Mouse (Mus musculus) heart, embryonic 11.5 days (tissue): ENCODE measurements around the gene Dock1. TPM values are rescaled to one million over a fixed set of nuclear protein-coding genes. Genes with fewer than 3 reads are reported as not detected.
A peak's percentile ranks its signal among the peaks of the same experiment; 100 is the strongest.

ENCODE experiments used
- ATAC-seq: fragments of 200-750 bp; cut with Nextera tagmentation; replicated peaks from 2 replicates; pipeline ENCODE4 v1.8.0; 2017; ENCODE audit warnings: moderate library complexity; ENCODE audit not compliant: insufficient number of reproducible peaks, low FRiP score, low TSS enrichment
- H3K27ac ChIP-seq: fragments of 300-500 bp; sonication (generic); 2 replicates; pipeline ENCODE4 v1.5.1; 2014; ENCODE audit warnings: mild to moderate bottlenecking, low read depth, low read length
- H3K27me3 ChIP-seq: fragments of 300-500 bp; sonication (generic); 2 replicates; pipeline ENCODE4 v1.6.1; 2014; ENCODE audit warnings: mild to moderate bottlenecking, low read length, mixed read lengths; ENCODE audit not compliant: control insufficient read depth, insufficient read depth
- H3K36me3 ChIP-seq: fragments of 300-500 bp; sonication (generic); 2 replicates; pipeline ENCODE4 v1.6.1; 2014; ENCODE audit warnings: mild to moderate bottlenecking, low read length, moderate library complexity, mixed read lengths; ENCODE audit not compliant: control insufficient read depth, insufficient read depth
- H3K4me1 ChIP-seq: fragments of 300-500 bp; sonication (generic); 2 replicates; pipeline ENCODE4 v1.6.1; 2014; ENCODE audit warnings: low read length; ENCODE audit not compliant: control insufficient read depth, insufficient read depth
- H3K4me2 ChIP-seq: fragments of 300-500 bp; sonication (generic); 2 replicates; pipeline ENCODE4 v1.6.1; 2014; ENCODE audit warnings: mild to moderate bottlenecking, moderate library complexity
- H3K4me3 ChIP-seq: fragments of 300-500 bp; sonication (generic); 2 replicates; pipeline ENCODE4 v1.5.1; 2014; ENCODE audit warnings: low read depth, low read length
- H3K9ac ChIP-seq: fragments of 300-500 bp; sonication (generic); 2 replicates; pipeline ENCODE4 v1.6.1; 2014; ENCODE audit warnings: mild to moderate bottlenecking, low read depth, low read length, moderate library complexity
- H3K9me3 ChIP-seq: fragments of 300-500 bp; sonication (generic); replicated peaks from 2 replicates; pipeline ENCODE4 v1.6.1; 2016; ENCODE audit warnings: low read length; ENCODE audit not compliant: control insufficient read depth
- WGBS: fragments of 180-500 bp; shearing (Covaris S2); extraction: QIAGEN DNeasy Blood & Tissue Kit; methylation state at CpG from one replicate; pipeline ENCODE4 v1.1.7; 2014; ENCODE audit not compliant: insufficient replicate concordance; 5-methylcytosine and 5-hydroxymethylcytosine counted together
- polyA plus RNA-seq: library from polyadenylated mRNA; unstranded; fragments of >200 nt; fragmentation: Nextera tagmentation; extraction: Ambion mirVana; gene quantifications from 2 replicates; pipeline ENCODE4 v1.2.1, GENCODE M21; 2014

Gene Dock1
- polyA plus RNA-seq, 1 experiment from 2014 or later = 26.0 TPM

GRCm38 (mm10) chr7:134725551-134726529 lies 55.4 kb downstream of the Dock1 start:
- peaks cover 18% of the 10 kb centered on the region for H3K4me1 ChIP-seq
- no peak overlapping the region for H3K4me3 ChIP-seq
- ATAC-seq = no peak
- no peaks in the 10 kb centered on the region for H3K36me3 ChIP-seq
- WGBS = 22% methylated on average over 11 of the region's 11 CpGs
- H3K9ac ChIP-seq = no peak overlapping the region
- H3K9me3 ChIP-seq = no peaks in the 10 kb centered on the region
- H3K4me2 ChIP-seq = peak overlapping the region; percentile 43
- H3K27ac ChIP-seq = no peak overlapping the region
- no peaks in the 10 kb centered on the region for H3K27me3 ChIP-seq

- no peak overlapping the region for H3K9ac ChIP-seq
- H3K36me3 ChIP-seq = no peaks in the 10 kb centered on the region
- no peaks in the 10 kb centered on the region for H3K27me3 ChIP-seq
- no peak overlapping the region for H3K4me3 ChIP-seq
- 77% methylated on average over 5 of the region's 5 CpGs for WGBS
- H3K27ac ChIP-seq = no peak overlapping the region
- no peak overlapping the region for H3K4me2 ChIP-seq
- ATAC-seq = no peak
- H3K4me1 ChIP-seq = peaks cover 18% of the 10 kb centered on the region
- H3K9me3 ChIP-seq = no peaks in the 10 kb centered on the region
Measured at GRCm38 (mm10) chr7:134726530-134727258, 56.2 kb downstream of the Dock1 start.

GRCm38 (mm10) chr7:134729348-134729747 lies 58.9 kb downstream of the Dock1 start:
- Histone ChIP-seq H3K9me3 (no peaks in the 10 kb centered on the region), H3K27me3 (no peaks in the 10 kb centered on the region), H3K4me2 (no peak overlapping the region), H3K9ac (no peak overlapping the region), H3K27ac (no peak overlapping the region), H3K4me3 (no peak overlapping the region), H3K36me3 (no peaks in the 10 kb centered on the region), H3K4me1 (peaks cover 15% of the 10 kb centered on the region)
- ATAC-seq = no peak

GRCm38 (mm10) chr7:134730406-134731126 lies 60.1 kb downstream of the Dock1 start:
- WGBS = 88% methylated on average over 3 of the region's 3 CpGs
- Histone ChIP-seq H3K9ac (no peak overlapping the region), H3K27ac (no peak overlapping the region), H3K4me1 (peaks cover 3% of the 10 kb centered on the region), H3K4me3 (no peak overlapping the region), H3K36me3 (no peaks in the 10 kb centered on the region), H3K9me3 (no peaks in the 10 kb centered on the region), H3K4me2 (no peak overlapping the region), H3K27me3 (no peaks in the 10 kb centered on the region)
- ATAC-seq = no peak

- peaks cover 20% of the 10 kb centered on the region for H3K36me3 ChIP-seq
- 91% methylated on average over 4 of the region's 4 CpGs for WGBS
Measured at GRCm38 (mm10) chr7:134747059-134747458, 76.6 kb downstream of the Dock1 start.

GRCm38 (mm10) chr7:134748376-134748775 lies 77.9 kb downstream of the Dock1 start:
- Histone ChIP-seq H3K27me3 (no peaks in the 10 kb centered on the region), H3K9me3 (no peaks in the 10 kb centered on the region), H3K36me3 (peaks cover 20% of the 10 kb centered on the region), H3K27ac (no peak overlapping the region), H3K4me2 (no peak overlapping the region), H3K4me1 (no peaks in the 10 kb centered on the region), H3K9ac (no peak overlapping the region), H3K4me3 (no peak overlapping the region)
- 79% methylated on average over 3 of the region's 3 CpGs for WGBS
- no peak for ATAC-seq

More at GRCm38 (mm10) chr7:134747059-134747458, 76.6 kb downstream of the Dock1 start:
- no peak overlapping the region for H3K27ac ChIP-seq
- no peaks in the 10 kb centered on the region for H3K27me3 ChIP-seq
- no peak overlapping the region for H3K4me3 ChIP-seq
- H3K4me2 ChIP-seq = no peak overlapping the region
- no peak overlapping the region for H3K9ac ChIP-seq
- no peaks in the 10 kb centered on the region for H3K4me1 ChIP-seq
- no peaks in the 10 kb centered on the region for H3K9me3 ChIP-seq
- no peak for ATAC-seq

GRCm38 (mm10) chr7:134749613-134750012 lies 79.2 kb downstream of the Dock1 start:
- peaks cover 20% of the 10 kb centered on the region for H3K36me3 ChIP-seq
- H3K4me1 ChIP-seq = no peaks in the 10 kb centered on the region
- no peaks in the 10 kb centered on the region for H3K9me3 ChIP-seq
- ATAC-seq = no peak
- WGBS = 84% methylated on average over 1 of the region's 1 CpGs
- H3K9ac ChIP-seq = no peak overlapping the region
- no peak overlapping the region for H3K27ac ChIP-seq
- no peak overlapping the region for H3K4me2 ChIP-seq
- H3K27me3 ChIP-seq = no peaks in the 10 kb centered on the region
- H3K4me3 ChIP-seq = no peak overlapping the region

GRCm38 (mm10) chr7:134751496-134751895 lies 81.0 kb downstream of the Dock1 start:
- H3K36me3 ChIP-seq = peaks cover 16% of the 10 kb centered on the region
- no peaks in the 10 kb centered on the region for H3K4me1 ChIP-seq
- WGBS = 86% methylated on average over 3 of the region's 3 CpGs
- no peaks in the 10 kb centered on the region for H3K27me3 ChIP-seq
- H3K9me3 ChIP-seq = no peaks in the 10 kb centered on the region
- no peak overlapping the region for H3K4me2 ChIP-seq
- ATAC-seq = no peak
- H3K4me3 ChIP-seq = no peak overlapping the region
- H3K9ac ChIP-seq = no peak overlapping the region
- H3K27ac ChIP-seq = no peak overlapping the region
